Mouse (Mus musculus): ENCODE data around the gene Cby3.

- no peak for TF ChIP-seq GATA1 (IDR thresholded peaks at IDR 0.05; ENCODE audit: low read length)
- TF ChIP-seq TAL1 (IDR thresholded peaks at IDR 0.05; ENCODE audit: low read length): no peak
Measured at GRCm38 (mm10) chr11:50312803-50313202, 41.5 kb upstream of the Cby3 start.

Data from erythroblast, embryonic 14.5 days (primary cell).